Mouse (Mus musculus): ENCODE measurements around the gene Slc41a3. TPM values are rescaled to one million over a fixed set of nuclear protein-coding genes. Genes with fewer than 3 reads are reported as not detected.
A peak's percentile ranks its signal among the peaks of the same experiment; 100 is the strongest.
"Not testable (repeated sequence)": the region's sequence is repeated elsewhere in the genome, so short reads cannot be mapped to it uniquely, and the experiment has no call there.

Slc41a3 gene
- total and polyA plus RNA-seq, 2 experiments from 2014 or later = 23.4 to 35.0 TPM

DNA sequence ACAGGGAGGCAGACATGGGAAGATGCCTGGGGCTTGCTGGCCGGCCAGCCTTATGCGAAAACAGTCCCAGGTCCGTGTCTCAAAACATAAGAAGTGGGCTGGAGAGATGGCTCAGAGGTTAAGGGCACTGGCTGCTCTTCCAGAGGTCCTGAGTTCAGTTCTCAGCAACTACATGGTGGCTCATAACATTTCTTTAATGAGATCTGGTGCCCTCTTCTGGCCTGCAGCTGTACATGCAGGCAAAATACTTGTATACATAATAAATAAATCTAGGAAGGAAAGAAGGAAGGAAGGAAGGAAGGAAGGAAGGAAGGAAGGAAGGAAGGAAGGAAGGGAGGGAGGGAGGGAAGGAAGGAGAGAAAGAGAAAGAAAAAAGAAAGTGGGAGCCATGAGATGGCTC is 28.0 kb downstream of the Slc41a3 start:
- not testable (repeated sequence) for H3K9ac ChIP-seq (replicated peaks; ENCODE audit: low read depth, low read length); H3K9me3 ChIP-seq (replicated peaks; ENCODE audit: control insufficient read depth, low read length); H3K4me3 ChIP-seq (ENCODE audit: low read depth, low read length); DNase-seq (ENCODE audit: low spot score); H3K27ac ChIP-seq (ENCODE audit: low read depth); H3K4me2 ChIP-seq (ENCODE audit: low read depth, low read length); ATAC-seq (ENCODE audit: insufficient read depth, low read depth); H3K4me1 ChIP-seq (ENCODE audit: control insufficient read depth, insufficient read depth); H3K27me3 ChIP-seq (ENCODE audit: control insufficient read depth, insufficient read depth, low read length)
- H3K36me3 ChIP-seq (replicated peaks; ENCODE audit: control insufficient read depth, insufficient read depth, low read length) = peaks cover 15% of the 10 kb centered on the region; the same call in 1 of the 2 replicates
- peak; percentile 31 for TF ChIP-seq CTCF (IDR thresholded peaks at IDR 0.05; ENCODE audit: low read depth)
- 78% methylated on average over 3 of the region's 3 CpGs for WGBS

DNA sequence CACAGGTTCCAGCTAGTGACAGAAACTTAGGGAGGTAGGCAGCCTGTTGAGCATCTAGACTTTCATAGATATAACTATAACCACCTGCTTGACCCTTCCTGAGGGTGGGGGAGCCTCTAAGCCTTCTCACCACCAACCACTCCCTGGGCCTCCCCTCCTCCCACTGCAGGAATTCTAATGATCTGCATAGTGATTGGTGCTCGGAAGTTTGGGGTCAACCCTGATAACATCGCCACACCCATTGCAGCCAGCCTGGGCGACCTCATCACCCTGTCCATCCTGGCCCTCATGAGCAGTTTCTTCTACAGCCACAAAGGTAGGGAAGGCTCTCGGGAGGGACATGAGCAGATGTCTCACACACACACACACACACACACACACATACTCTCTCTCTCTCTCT is 30.6 kb downstream of the Slc41a3 start:
- ATAC-seq (ENCODE audit: insufficient read depth, low read depth) (no peak), DNase-seq (ENCODE audit: low spot score) (no peak)
- TF ChIP-seq CTCF (IDR thresholded peaks at IDR 0.05; ENCODE audit: low read depth) (no peak), EP300 (IDR thresholded peaks at IDR 0.05; ENCODE audit: low read depth) (no peak)
- Histone ChIP-seq H3K4me2 (ENCODE audit: low read depth, low read length) (no peak overlapping the region), H3K4me1 (ENCODE audit: control insufficient read depth, insufficient read depth) (no peaks in the 10 kb centered on the region), H3K4me3 (ENCODE audit: low read depth, low read length) (no peak overlapping the region), H3K9ac (replicated peaks; ENCODE audit: low read depth, low read length) (no peak overlapping the region), H3K36me3 (replicated peaks; ENCODE audit: control insufficient read depth, insufficient read depth, low read length) (peaks cover 24% of the 10 kb centered on the region; the same call in 1 of the 2 replicates), H3K27me3 (ENCODE audit: control insufficient read depth, insufficient read depth, low read length) (no peaks in the 10 kb centered on the region), H3K27ac (ENCODE audit: low read depth) (no peak overlapping the region), H3K9me3 (replicated peaks; ENCODE audit: control insufficient read depth, low read length) (no peaks in the 10 kb centered on the region)
- WGBS = 54% methylated on average over 4 of the region's 4 CpGs

DNA sequence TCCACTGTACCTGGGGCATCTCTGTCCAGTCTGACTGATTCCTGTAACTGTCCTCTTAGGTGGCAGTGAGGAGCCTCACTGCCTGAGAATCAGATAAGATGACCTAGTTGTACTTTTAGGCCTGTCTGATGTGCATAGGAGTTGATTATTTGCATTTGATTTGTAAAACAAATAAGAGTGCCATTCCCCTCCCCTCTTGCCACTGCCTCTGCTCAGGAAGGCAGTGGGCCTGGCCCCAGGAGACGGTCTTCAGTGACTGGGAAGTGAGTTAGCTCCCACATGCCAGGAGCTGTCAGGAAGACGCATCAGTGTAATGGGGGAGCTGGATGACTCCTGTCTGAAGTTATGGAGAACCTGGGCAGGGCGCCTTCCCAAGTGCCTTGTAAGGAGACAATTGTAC is 31.1 kb downstream of the Slc41a3 start:
- WGBS = 76% methylated on average over 3 of the region's 3 CpGs
- H3K4me3 ChIP-seq (ENCODE audit: low read depth, low read length) = no peak overlapping the region
- TF ChIP-seq EP300 (IDR thresholded peaks at IDR 0.05; ENCODE audit: low read depth) (no peak), CTCF (IDR thresholded peaks at IDR 0.05; ENCODE audit: low read depth) (no peak)
- no peaks in the 10 kb centered on the region for H3K9me3 ChIP-seq (replicated peaks; ENCODE audit: control insufficient read depth, low read length)
- no peaks in the 10 kb centered on the region for H3K27me3 ChIP-seq (ENCODE audit: control insufficient read depth, insufficient read depth, low read length)
- no peak for DNase-seq (ENCODE audit: low spot score)
- no peak overlapping the region for H3K9ac ChIP-seq (replicated peaks; ENCODE audit: low read depth, low read length)
- no peaks in the 10 kb centered on the region for H3K4me1 ChIP-seq (ENCODE audit: control insufficient read depth, insufficient read depth)
- H3K27ac ChIP-seq (ENCODE audit: low read depth) = no peak overlapping the region
- peaks cover 19% of the 10 kb centered on the region; the same call in 1 of the 2 replicates for H3K36me3 ChIP-seq (replicated peaks; ENCODE audit: control insufficient read depth, insufficient read depth, low read length)
- no peak overlapping the region for H3K4me2 ChIP-seq (ENCODE audit: low read depth, low read length)
- ATAC-seq (ENCODE audit: insufficient read depth, low read depth) = no peak

DNA sequence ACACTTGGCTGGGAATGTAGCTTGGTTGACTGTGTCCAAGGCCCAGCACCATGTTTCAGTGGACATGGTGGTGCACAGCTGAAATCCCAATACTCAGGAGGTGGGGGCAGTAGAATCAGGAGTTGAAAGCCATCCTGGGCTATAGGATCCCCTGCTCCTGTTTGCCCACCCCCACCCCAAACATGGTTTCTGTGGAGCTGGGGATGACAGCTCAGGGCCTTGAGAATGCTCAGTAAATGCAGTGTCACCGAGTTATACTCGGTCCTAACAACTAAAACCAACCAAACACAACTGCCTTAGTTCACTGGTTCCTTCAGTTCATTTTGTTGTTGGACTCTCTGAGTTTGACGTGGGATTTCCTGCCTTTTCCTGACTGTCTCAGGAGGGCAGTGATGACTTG is 38.5 kb downstream of the Slc41a3 start:
- peaks cover 32% of the 10 kb centered on the region for H3K36me3 ChIP-seq (replicated peaks; ENCODE audit: control insufficient read depth, insufficient read depth, low read length)
- 72% methylated on average over 3 of the region's 3 CpGs for WGBS
- no peaks in the 10 kb centered on the region for H3K27me3 ChIP-seq (ENCODE audit: control insufficient read depth, insufficient read depth, low read length)
- H3K4me1 ChIP-seq (ENCODE audit: control insufficient read depth, insufficient read depth) = no peaks in the 10 kb centered on the region
- H3K4me3 ChIP-seq (ENCODE audit: low read depth, low read length) = no peak overlapping the region
- TF ChIP-seq EP300 (IDR thresholded peaks at IDR 0.05; ENCODE audit: low read depth) = no peak
- TF ChIP-seq CTCF (IDR thresholded peaks at IDR 0.05; ENCODE audit: low read depth) = no peak
- H3K9me3 ChIP-seq (replicated peaks; ENCODE audit: control insufficient read depth, low read length) = no peaks in the 10 kb centered on the region
- no peak overlapping the region for H3K27ac ChIP-seq (ENCODE audit: low read depth)
- ATAC-seq (ENCODE audit: insufficient read depth, low read depth) (no peak), DNase-seq (ENCODE audit: low spot score) (no peak)
- H3K9ac ChIP-seq (replicated peaks; ENCODE audit: low read depth, low read length) = no peak overlapping the region
- H3K4me2 ChIP-seq (ENCODE audit: low read depth, low read length) = no peak overlapping the region

DNA sequence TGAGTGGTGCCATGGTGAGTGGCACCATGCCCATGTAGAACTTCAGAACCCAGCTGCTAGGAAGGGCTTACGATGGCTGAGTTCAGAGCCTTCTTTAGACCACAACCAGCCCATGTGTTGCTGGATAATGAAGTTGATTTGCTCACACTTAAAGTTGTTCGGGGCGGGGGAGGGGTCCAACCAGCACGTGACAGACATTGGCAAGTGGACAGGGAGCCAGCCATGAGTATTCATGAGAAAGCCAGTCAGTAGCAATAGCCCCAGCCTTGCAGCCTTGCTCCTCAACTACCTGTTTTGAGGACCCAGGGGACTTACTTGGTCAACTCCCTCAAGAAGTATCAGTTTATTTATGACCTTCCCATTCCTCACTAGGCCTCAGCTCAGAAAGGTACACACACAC is 40.4 kb downstream of the Slc41a3 start:
- WGBS = 61% methylated on average over 4 of the region's 4 CpGs
- ATAC-seq (ENCODE audit: insufficient read depth, low read depth) = no peak; the same call in 1 of the 2 replicates
- no peak for TF ChIP-seq EP300 (IDR thresholded peaks at IDR 0.05; ENCODE audit: low read depth)
- TF ChIP-seq CTCF (IDR thresholded peaks at IDR 0.05; ENCODE audit: low read depth) = no peak

DNA sequence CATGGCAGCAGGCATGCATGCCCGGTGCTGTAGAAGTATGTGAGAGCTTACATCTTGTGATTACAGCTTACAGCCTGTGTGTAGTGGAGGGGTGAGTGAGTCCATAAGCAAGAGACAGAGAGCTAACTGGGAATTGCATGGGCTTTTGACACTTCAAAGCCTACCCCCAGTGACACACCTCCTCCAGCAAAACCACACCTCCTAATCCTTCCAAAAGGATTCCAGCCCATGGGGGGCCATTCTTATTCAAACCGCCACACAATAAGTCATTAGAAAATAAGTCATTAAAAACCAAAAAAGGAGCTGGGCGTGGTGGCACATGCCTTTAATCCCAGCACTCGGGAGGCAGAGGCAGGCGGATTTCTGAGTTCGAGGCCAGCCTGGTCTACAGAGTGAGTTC is 43.9 kb downstream of the Slc41a3 start:
- Histone ChIP-seq H3K4me2 (ENCODE audit: low read depth, low read length) (no peak overlapping the region), H3K4me1 (ENCODE audit: control insufficient read depth, insufficient read depth) (no peaks in the 10 kb centered on the region), H3K9ac (replicated peaks; ENCODE audit: low read depth, low read length) (no peak overlapping the region), H3K27me3 (ENCODE audit: control insufficient read depth, insufficient read depth, low read length) (no peaks in the 10 kb centered on the region), H3K9me3 (replicated peaks; ENCODE audit: control insufficient read depth, low read length) (no peaks in the 10 kb centered on the region), H3K27ac (ENCODE audit: low read depth) (no peak overlapping the region), H3K4me3 (ENCODE audit: low read depth, low read length) (no peak overlapping the region), H3K36me3 (replicated peaks; ENCODE audit: control insufficient read depth, insufficient read depth, low read length) (peaks cover 6% of the 10 kb centered on the region; the same call in 1 of the 2 replicates)
- ATAC-seq (ENCODE audit: insufficient read depth, low read depth) (no peak), DNase-seq (ENCODE audit: low spot score) (no peak)
- WGBS = 82% methylated on average over 4 of the region's 6 CpGs
- TF ChIP-seq CTCF (IDR thresholded peaks at IDR 0.05; ENCODE audit: low read depth) = no peak
- no peak for TF ChIP-seq EP300 (IDR thresholded peaks at IDR 0.05; ENCODE audit: low read depth)

More for the DNA sequence above, 40.4 kb downstream of the Slc41a3 start:
- Histone ChIP-seq H3K4me1 (ENCODE audit: control insufficient read depth, insufficient read depth) (no peaks in the 10 kb centered on the region), H3K27ac (ENCODE audit: low read depth) (no peak overlapping the region), H3K9me3 (replicated peaks; ENCODE audit: control insufficient read depth, low read length) (no peaks in the 10 kb centered on the region), H3K36me3 (replicated peaks; ENCODE audit: control insufficient read depth, insufficient read depth, low read length) (peaks cover 15% of the 10 kb centered on the region; the same call in 1 of the 2 replicates), H3K4me3 (ENCODE audit: low read depth, low read length) (no peak overlapping the region), H3K27me3 (ENCODE audit: control insufficient read depth, insufficient read depth, low read length) (no peaks in the 10 kb centered on the region), H3K4me2 (ENCODE audit: low read depth, low read length) (no peak overlapping the region), H3K9ac (replicated peaks; ENCODE audit: low read depth, low read length) (no peak overlapping the region)
- DNase-seq (ENCODE audit: low spot score) = no peak
